Mouse (Mus musculus) G1E (cell line): ENCODE results near the gene Tusc2.

Experiments
- CTCF ChIP-seq: IDR thresholded peaks from 2 replicates; pipeline ENCODE4 v1.5.1; 2012; ENCODE audit warnings: low read depth, low read length, inconsistent platforms, mixed read lengths
- POLR2AphosphoS5 ChIP-seq: IDR thresholded peaks from 2 replicates; pipeline ENCODE4 v1.6.1; 2012; ENCODE audit warnings: low read depth, low read length, inconsistent platforms; ENCODE audit not compliant: insufficient replicate concordance

DNA sequence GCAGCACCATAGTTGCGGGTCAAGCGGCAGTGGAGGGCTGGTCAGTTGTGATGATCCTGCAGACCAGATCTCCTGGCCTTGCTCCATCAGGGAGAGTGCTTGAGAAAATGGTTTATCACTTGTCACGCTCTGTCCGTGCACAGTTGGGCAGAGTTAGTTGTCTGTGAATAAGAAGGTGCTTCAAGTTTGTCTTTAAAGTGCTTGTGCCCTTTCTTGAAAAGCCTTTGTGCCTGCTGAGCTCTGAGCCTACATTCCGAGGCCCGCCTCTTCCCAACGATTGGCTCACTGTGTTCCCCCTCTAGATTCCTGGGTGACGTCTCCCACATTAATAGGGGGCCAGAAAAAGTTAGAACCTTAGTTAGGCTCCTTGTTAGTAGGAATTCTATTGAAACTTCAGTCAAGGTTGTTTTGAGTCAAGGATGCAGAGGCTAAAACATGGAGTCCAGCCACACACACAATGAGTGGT, 11.1 kb upstream of the Tusc2 start:
- TF ChIP-seq CTCF (no peak), POLR2AphosphoS5 (no peak)
